Mouse (Mus musculus) MEL (cell line): ENCODE data around the gene Ciita. TPM values are rescaled to one million over a fixed set of nuclear protein-coding genes. Genes with fewer than 3 reads are reported as not detected.
A peak's percentile ranks its signal among the peaks of the same experiment; 100 is the strongest.

Experiments
- DNase-seq: peaks from one replicate; pipeline ENCODE4 v3.0.0; 2011; ENCODE audit warnings: low read depth, low spot score
- H3K27ac ChIP-seq: 2 replicates; pipeline ENCODE4 v1.5.1; 2012; ENCODE audit warnings: low read depth, mild to moderate bottlenecking, control low read depth, low read length, moderate library complexity; ENCODE audit not compliant: control insufficient read depth
- H3K27me3 ChIP-seq, 2 experiments: fragments of 150-350 bp in 1 of 2; sonication (generic) in 1 of 2; 2 replicates each; pipeline ENCODE4 v1.6.1; 2012; ENCODE audit warnings: low read length in 2 of 2, mild to moderate bottlenecking in 2 of 2, improper control_type of control experiment in 1 of 2, moderate library complexity in 1 of 2; ENCODE audit not compliant: insufficient read depth in 2 of 2, control insufficient read depth in 1 of 2
- H3K36me3 ChIP-seq, 2 experiments: 2 replicates each; pipeline ENCODE4 v1.6.1; 2012 to 2014; ENCODE audit warnings: low read length in 2 of 2, improper control_type of control experiment in 1 of 2, inconsistent platforms in 1 of 2, mild to moderate bottlenecking in 1 of 2; ENCODE audit not compliant: insufficient read depth in 2 of 2, control insufficient read depth in 1 of 2
- H3K4me1 ChIP-seq, 2 experiments: fragments of 150-350 bp in 1 of 2; sonication (generic) in 1 of 2; 2 replicates each; pipeline ENCODE4 v1.6.1; 2012; ENCODE audit warnings: low read length in 2 of 2, improper control_type of control experiment in 1 of 2, mild to moderate bottlenecking in 1 of 2; ENCODE audit not compliant: insufficient read depth in 2 of 2, control insufficient read depth in 1 of 2
- H3K4me3 ChIP-seq, 2 experiments: fragments of 150-350 bp in 1 of 2; sonication (generic) in 1 of 2; 2 replicates each; pipeline ENCODE4 v1.5.1; 2012; ENCODE audit warnings: low read depth in 2 of 2, low read length in 2 of 2, mild to moderate bottlenecking in 2 of 2, moderate library complexity in 2 of 2, control low read depth in 1 of 2, improper control_type of control experiment in 1 of 2; ENCODE audit not compliant: control insufficient read depth in 1 of 2, insufficient read depth in 1 of 2
- H3K79me2 ChIP-seq: 2 replicates; pipeline ENCODE4 v1.6.1; 2012; ENCODE audit warnings: mild to moderate bottlenecking, low read length, moderate library complexity; ENCODE audit not compliant: control insufficient read depth, poor library complexity, insufficient read depth
- H3K9ac ChIP-seq: 2 replicates; pipeline ENCODE4 v1.6.1; 2012; ENCODE audit warnings: low read depth, mild to moderate bottlenecking, control low read depth, low read length, moderate library complexity; ENCODE audit not compliant: control insufficient read depth, poor library complexity, severe bottlenecking
- H3K9me3 ChIP-seq: fragments of 150-350 bp; sonication (generic); replicated peaks from 2 replicates; pipeline ENCODE4 v1.6.1; 2012; ENCODE audit warnings: mild to moderate bottlenecking, low read length, improper control_type of control experiment, moderate library complexity; ENCODE audit not compliant: insufficient read depth
- E2F4 ChIP-seq: IDR thresholded peaks from 2 replicates; pipeline ENCODE4 v1.6.1; 2011; ENCODE audit warnings: low read depth, low read length, improper control_type of control experiment, borderline replicate concordance
- ELF1 ChIP-seq: IDR thresholded peaks from 2 replicates; pipeline ENCODE4 v1.6.1; 2014; ENCODE audit warnings: low read depth, mild to moderate bottlenecking, inconsistent platforms, low read length, improper control_type of control experiment, moderate library complexity
- EP300 ChIP-seq, 2 experiments: IDR thresholded peaks; 2 replicates each; pipeline ENCODE4 v1.6.1; 2011; ENCODE audit warnings: improper control_type of control experiment in 2 of 2, low read length in 2 of 2, low read depth in 1 of 2, mild to moderate bottlenecking in 1 of 2
- ETS1 ChIP-seq: IDR thresholded peaks from 2 replicates; pipeline ENCODE4 v1.6.1; 2012; ENCODE audit warnings: low read depth, mild to moderate bottlenecking, inconsistent platforms, low read length, improper control_type of control experiment, moderate library complexity
- HCFC1 ChIP-seq: IDR thresholded peaks from 2 replicates; pipeline ENCODE4 v1.6.1; 2012; ENCODE audit warnings: low read depth, mild to moderate bottlenecking, inconsistent platforms, low read length, improper control_type of control experiment, moderate library complexity
- JUND ChIP-seq: IDR thresholded peaks from 2 replicates; pipeline ENCODE4 v1.6.1; 2011; ENCODE audit warnings: low read depth, mild to moderate bottlenecking, improper control_type of control experiment, low read length
- KAT2A ChIP-seq: conservative IDR thresholded peaks from 2 replicates; pipeline ENCODE4 v1.6.1; 2012; ENCODE audit warnings: low read depth, low read length, improper control_type of control experiment, inconsistent platforms
- MAX ChIP-seq: IDR thresholded peaks from 2 replicates; pipeline ENCODE4 v1.6.1; 2011; ENCODE audit warnings: low read length, improper control_type of control experiment
- MAZ ChIP-seq: IDR thresholded peaks from 2 replicates; pipeline ENCODE4 v1.6.1; 2012; ENCODE audit warnings: low read depth, mild to moderate bottlenecking, inconsistent platforms, low read length, improper control_type of control experiment
- MEF2A ChIP-seq: IDR thresholded peaks from 2 replicates; pipeline ENCODE4 v1.6.1; 2014; ENCODE audit warnings: low read depth, mild to moderate bottlenecking, inconsistent platforms, low read length, improper control_type of control experiment; ENCODE audit not compliant: poor library complexity, insufficient replicate concordance, severe bottlenecking; ENCODE audit errors: extremely low read depth
- MXI1 ChIP-seq: IDR thresholded peaks from 2 replicates; pipeline ENCODE4 v1.6.1; 2011; ENCODE audit warnings: mild to moderate bottlenecking, low read depth, low read length, improper control_type of control experiment
- MYB ChIP-seq: IDR thresholded peaks from 2 replicates; pipeline ENCODE4 v1.6.1; 2011; ENCODE audit warnings: mild to moderate bottlenecking, low read depth, low read length, improper control_type of control experiment
- NELFE ChIP-seq: IDR thresholded peaks from 2 replicates; pipeline ENCODE4 v1.6.1; 2011; ENCODE audit warnings: low read depth, low read length, improper control_type of control experiment
- NRF1 ChIP-seq: IDR thresholded peaks from 2 replicates; pipeline ENCODE4 v1.6.1; 2014; ENCODE audit warnings: low read depth, mild to moderate bottlenecking, inconsistent platforms, low read length, improper control_type of control experiment, moderate library complexity; ENCODE audit not compliant: poor library complexity, insufficient read depth, severe bottlenecking
- POLR2A ChIP-seq, 2 experiments: IDR thresholded peaks; 2 replicates each; pipeline ENCODE4 v1.6.1; 2011 to 2012; ENCODE audit warnings: low read length in 2 of 2, mild to moderate bottlenecking in 2 of 2, control low read depth in 1 of 2, improper control_type of control experiment in 1 of 2, low read depth in 1 of 2, moderate library complexity in 1 of 2; ENCODE audit not compliant: control insufficient read depth in 1 of 2, insufficient read depth in 1 of 2, poor library complexity in 1 of 2
- POLR2AphosphoS2 ChIP-seq: IDR thresholded peaks from 2 replicates; pipeline ENCODE4 v1.6.1; 2011; ENCODE audit warnings: low read length, improper control_type of control experiment
- POLR2AphosphoS5 ChIP-seq: IDR thresholded peaks from 2 replicates; pipeline ENCODE4 v1.6.1; 2012; ENCODE audit warnings: low read depth, borderline replicate concordance, mild to moderate bottlenecking, inconsistent platforms, low read length, moderate library complexity, mixed read lengths
- RCOR1 ChIP-seq: IDR thresholded peaks from 2 replicates; pipeline ENCODE4 v1.6.1; 2012; ENCODE audit warnings: low read depth, mild to moderate bottlenecking, inconsistent platforms, low read length, improper control_type of control experiment
- SIN3A ChIP-seq: IDR thresholded peaks from 2 replicates; pipeline ENCODE4 v1.6.1; 2012; ENCODE audit warnings: low read length, improper control_type of control experiment, inconsistent platforms
- TAL1 ChIP-seq: IDR thresholded peaks from 2 replicates; pipeline ENCODE4 v1.6.1; 2012; ENCODE audit warnings: mild to moderate bottlenecking, inconsistent platforms, low read length, moderate library complexity, mixed read lengths
- TBP ChIP-seq: IDR thresholded peaks from 2 replicates; pipeline ENCODE4 v1.8.0; 2011; ENCODE audit warnings: low read depth, low read length, improper control_type of control experiment
- TCF12 ChIP-seq: IDR thresholded peaks from 2 replicates; pipeline ENCODE4 v1.6.1; 2014; ENCODE audit warnings: low read depth, mild to moderate bottlenecking, inconsistent platforms, low read length, improper control_type of control experiment, moderate library complexity
- UBTF ChIP-seq: IDR thresholded peaks from 2 replicates; pipeline ENCODE4 v1.6.1; 2012; ENCODE audit warnings: low read depth, mild to moderate bottlenecking, inconsistent platforms, low read length, improper control_type of control experiment, moderate library complexity, borderline replicate concordance; ENCODE audit not compliant: insufficient read depth
- USF1 ChIP-seq: IDR thresholded peaks from 2 replicates; pipeline ENCODE4 v1.6.1; 2014; ENCODE audit warnings: low read depth, mild to moderate bottlenecking, inconsistent platforms, low read length, improper control_type of control experiment, moderate library complexity
- USF2 ChIP-seq, 2 experiments: IDR thresholded peaks; 2 replicates each; pipeline ENCODE4 v1.6.1; 2011 to 2012; ENCODE audit warnings: improper control_type of control experiment in 2 of 2, low read length in 2 of 2, borderline replicate concordance in 1 of 2, inconsistent platforms in 1 of 2, low read depth in 1 of 2, mild to moderate bottlenecking in 1 of 2; ENCODE audit not compliant: insufficient read depth in 1 of 2
- ZC3H11A ChIP-seq: IDR thresholded peaks from 2 replicates; pipeline ENCODE4 v1.6.1; 2012; ENCODE audit warnings: low read depth, mild to moderate bottlenecking, inconsistent platforms, low read length, improper control_type of control experiment
- ZMIZ1 ChIP-seq: IDR thresholded peaks from 2 replicates; pipeline ENCODE4 v1.6.1; 2012; ENCODE audit warnings: low read depth, mild to moderate bottlenecking, inconsistent platforms, low read length, improper control_type of control experiment, moderate library complexity
- ZNF384 ChIP-seq: IDR thresholded peaks from 2 replicates; pipeline ENCODE4 v1.6.1; 2012; ENCODE audit warnings: low read depth, mild to moderate bottlenecking, inconsistent platforms, low read length, improper control_type of control experiment
- polyA plus RNA-seq, 2 experiments: library from polyadenylated mRNA; stranded (reverse) in 1 of 2; unstranded in 1 of 2; fragments of >175 nt in 1 of 2; fragments of >200 nt in 1 of 2; gene quantifications; 2 replicates each; pipeline versions ENCODE4 v1.2.1 to v1.2.4; 2012; ENCODE audit warnings: low replicate concordance in 2 of 2, low read depth in 1 of 2; ENCODE audit not compliant: insufficient read length in 2 of 2, insufficient read depth in 1 of 2, missing spikeins in 1 of 2
- total RNA-seq: library from RNA; depleted of rRNA; stranded (reverse); fragments of 300-350 nt; gene quantifications from 2 replicates; pipeline ENCODE4 v1.2.3, GENCODE M21; 2012

The Ciita gene
- total and polyA plus RNA-seq, 3 experiments, result 0.04 TPM; not detected in 2

DNA sequence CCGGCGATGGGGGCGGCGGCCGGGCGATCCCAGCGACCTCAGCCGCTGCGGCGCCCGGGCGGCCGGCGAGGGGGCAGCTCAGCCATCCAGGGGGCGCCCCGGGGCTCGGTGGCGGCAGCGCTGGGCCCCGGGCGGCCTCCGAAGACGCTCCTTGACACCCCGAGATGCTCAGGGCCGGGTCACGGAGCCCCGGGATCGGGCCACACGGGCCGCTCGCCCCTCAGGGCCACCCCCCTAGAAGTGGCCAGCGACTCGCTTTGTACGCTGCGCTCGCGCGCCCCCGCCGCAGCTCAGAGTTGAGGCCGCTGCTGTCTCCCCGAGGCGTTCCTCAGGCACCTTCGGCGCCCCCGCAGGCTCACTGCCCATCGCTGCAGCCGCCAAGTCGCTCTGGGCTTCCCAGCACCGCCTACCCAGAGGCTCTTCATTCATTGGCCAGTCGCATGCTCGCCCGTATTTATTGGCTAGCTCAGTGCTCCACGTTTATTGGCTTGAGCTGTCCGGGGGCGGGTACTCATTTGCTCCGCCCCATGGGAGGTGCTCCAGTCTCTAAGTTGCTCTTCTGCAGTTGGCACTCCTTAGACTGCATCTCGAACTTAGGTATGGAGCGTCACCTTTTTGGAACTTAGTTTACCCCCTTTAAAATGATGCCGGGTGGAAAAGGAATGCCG, 63.0 kb downstream of the Ciita start, which contains the start of gene Dexi (continued):
- no peak for TF ChIP-seq EP300 (IDR thresholded peaks at IDR 0.05; ENCODE audit: low read depth in 1 of 2, low read length in 2 of 2)
- no peak for TF ChIP-seq USF2 (IDR thresholded peaks at IDR 0.05; ENCODE audit: borderline replicate concordance in 1 of 2, insufficient read depth in 1 of 2, low read depth in 1 of 2, low read length in 2 of 2)
- TF ChIP-seq MAX, result peak; percentile 14; the same call in 1 of the 2 replicates
- no peak for TF ChIP-seq MXI1
- no peak for TF ChIP-seq TAL1
- TF ChIP-seq MAZ, result no peak; the same call in 1 of the 2 replicates
- no peak for TF ChIP-seq POLR2AphosphoS5
- no peak for TF ChIP-seq ELF1
- TF ChIP-seq HCFC1, result peak; percentile 69
- no peak for TF ChIP-seq USF1

- DNase-seq, result peak; percentile 97
- peak within 1 kb of the TSS; percentile 83 to 85 for H3K4me3 ChIP-seq
- H3K27me3 ChIP-seq, result no peaks in the 10 kb centered on the region
- peaks cover 7 to 23% of the 10 kb centered on the region in 2 experiments for H3K4me1 ChIP-seq
- no peaks in the 10 kb centered on the region for H3K9me3 ChIP-seq
- H3K36me3 ChIP-seq, result peaks cover 0 to 10% of the 10 kb centered on the region in 2 experiments; a peak in 1 of 4 replicates
- peaks cover 11% of the 10 kb centered on the region for H3K79me2 ChIP-seq
- peak within 1 kb of the TSS; percentile 76 for H3K9ac ChIP-seq
- TF ChIP-seq TCF12 (peak; percentile 62), MAX (0 out of 2 replicates have a peak, but pooled peaks have one; percentile 39), ELF1 (peak; percentile 92), E2F4 (no peak), MYB (peak; percentile 64; the same call in 1 of the 2 replicates), TBP (peak; percentile 67; the same call in 1 of the 2 replicates), MAZ (peak; percentile 67; the same call in 1 of the 2 replicates), NELFE (peak; percentile 62), EP300 (IDR thresholded peaks at IDR 0.05; ENCODE audit: low read depth in 1 of 2, low read length in 2 of 2) (peak in 1 of 2 experiments; percentile 23; a peak in 1 of 4 replicates), KAT2A (peak; percentile 99), ETS1 (0 out of 2 replicates have a peak, but pooled peaks have one; percentile 32), POLR2AphosphoS2 (peak; percentile 75; the same call in 1 of the 2 replicates), HCFC1 (peak; percentile 99), MXI1 (peak; percentile 77), ZC3H11A (no peak), ZMIZ1 (peak; percentile 64; the same call in 1 of the 2 replicates), UBTF (no peak), SIN3A (peak; percentile 98), JUND (no peak), NRF1 (peak; percentile 62), ZNF384 (no peak), MEF2A (no peak), RCOR1 (peak; percentile 36; the same call in 1 of the 2 replicates), POLR2A (IDR thresholded peaks at IDR 0.05; ENCODE audit: control insufficient read depth in 1 of 2, insufficient read depth in 1 of 2, low read depth in 1 of 2, low read length in 2 of 2, poor library complexity in 1 of 2) (peak; percentile 59 to 69)
- peak within 1 kb of the TSS; percentile 71 for H3K27ac ChIP-seq
Observed at GRCm38 (mm10) chr16:10544995-10545622, 65.2 kb downstream of the Ciita start, which contains the start of gene Clec16a. TSS of gene Clec16a (plus strand) at chr16:10545339.
